Mouse (Mus musculus): ENCODE measurements around the gene Wdr46.
"Not testable (repeated sequence)": the region's sequence is repeated elsewhere in the genome, so short reads cannot be mapped to it uniquely, and the experiment has no call there.

DNA sequence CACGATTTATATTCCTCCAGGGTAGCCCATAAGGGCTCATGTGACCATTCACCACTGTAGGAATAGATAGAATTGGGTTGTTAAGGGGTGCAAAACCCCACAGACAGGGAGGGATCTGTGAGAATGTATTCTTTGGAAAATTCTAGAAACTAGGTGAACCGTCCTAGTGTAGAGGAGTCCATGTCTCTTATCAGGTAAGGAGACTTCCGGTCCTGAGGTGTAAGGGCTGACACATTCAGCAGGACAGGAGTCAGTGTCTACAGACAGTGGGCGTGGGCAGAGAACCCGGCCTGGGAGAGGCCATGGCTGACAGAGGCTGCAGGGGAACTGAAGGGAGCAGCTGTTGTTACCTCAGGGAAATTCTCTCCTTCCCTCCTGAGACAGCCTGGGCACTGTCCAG lies 58.2 kb downstream of the Wdr46 start:
- TF ChIP-seq EP300 (IDR thresholded peaks at IDR 0.05; ENCODE audit: low read length); MAFK (IDR thresholded peaks at IDR 0.05; ENCODE audit: insufficient replicate concordance, low read length); HCFC1 (IDR thresholded peaks at IDR 0.05; ENCODE audit: low read depth, low read length); NELFE (IDR thresholded peaks at IDR 0.05; ENCODE audit: low read depth, low read length); BHLHE40 (IDR thresholded peaks at IDR 0.05; ENCODE audit: low read depth, low read length); MXI1 (IDR thresholded peaks at IDR 0.05; ENCODE audit: low read depth, low read length); PAX5 (IDR thresholded peaks at IDR 0.05; ENCODE audit: low read length); KAT2A (IDR thresholded peaks at IDR 0.05; ENCODE audit: insufficient replicate concordance, low read length); POLR2A (IDR thresholded peaks at IDR 0.05; ENCODE audit: low read depth, low read length); MAX (IDR thresholded peaks at IDR 0.05; ENCODE audit: low read length); CTCF (conservative IDR thresholded peaks at IDR 0.05 in 1 of 2, IDR thresholded peaks at IDR 0.05 in 1 of 2; ENCODE audit: low read depth in 2 of 2, low read length in 2 of 2); MAZ (IDR thresholded peaks at IDR 0.05; ENCODE audit: low read depth, low read length); UBTF (IDR thresholded peaks at IDR 0.05; ENCODE audit: low read depth, low read length): not testable (repeated sequence)
